Mouse (Mus musculus) heart, adult 18-20 months (tissue): ENCODE measurements around the gene Gm20831. TPM values are rescaled to one million over a fixed set of nuclear protein-coding genes. Genes with fewer than 3 reads are reported as not detected.
"Not testable (repeated sequence)": the region's sequence is repeated elsewhere in the genome, so short reads cannot be mapped to it uniquely, and the experiment has no call there.

Experiments used
- DNase-seq, 2 experiments: peaks; one replicate each; pipeline ENCODE4 v3.0.0; 2021 to 2022; ENCODE audit warnings: mixed read lengths in 1 of 2
- long read RNA-seq, 2 experiments: library from polyadenylated mRNA; stranded (forward); transcript quantifications; one replicate each; pipeline ENCODE4 v2.0.0; 2021
- total RNA-seq, 2 experiments: library from RNA; stranded (reverse); gene quantifications; 2 replicates each; pipeline ENCODE4 v1.2.3; 2021

Gm20831 gene
- not detected for total RNA-seq
- long read RNA-seq, experiment 1 = 0 reads
- long read RNA-seq, experiment 2 = 0 reads

DNA sequence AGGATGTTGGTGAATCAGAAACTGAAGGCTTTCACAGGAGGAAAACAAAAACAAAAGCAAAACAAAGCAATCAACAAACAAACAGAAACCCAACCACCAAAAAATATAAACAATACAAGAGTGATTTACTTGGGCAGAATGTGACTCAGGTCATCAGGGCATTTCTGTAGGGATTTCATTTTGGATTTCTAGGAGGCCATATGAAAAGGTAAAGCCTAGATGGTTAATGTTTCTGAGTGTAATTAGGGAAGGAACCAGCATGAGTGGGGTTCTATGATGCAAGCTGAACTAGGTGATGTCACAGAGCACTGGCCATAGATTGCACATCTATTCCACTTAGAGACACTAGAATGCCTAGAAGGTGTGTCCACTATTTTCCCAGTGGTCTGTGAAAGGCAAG lies at the start of gene Gm20831, which contains the start of gene Gm20772:
Gene Gm20831, plus strand, starts transcription at position 301 of the 400 bp plus-strand sequence.
Gene Gm20772, plus strand, starts transcription at position 301 of the 400 bp plus-strand sequence.
- not testable (repeated sequence) for DNase-seq

GRCm38 (mm10) chrY:17846166-17846565 lies 28.4 kb upstream of the Gm20831 start, which contains the start of gene Gm21904:
Gene Gm21904, minus strand, starts transcription at chrY:17846266.
- not testable (repeated sequence) for DNase-seq

- not testable (repeated sequence) for DNase-seq
Observed at GRCm38 (mm10) chrY:17937230-17937629, 62.7 kb downstream of the Gm20831 start, which contains the start of gene Srsy. Gene Srsy, minus strand, starts transcription at chrY:17937330.

Other genes with a start within 250 kb of the Gm20831 start
- gene Gm21904, start 28.5 kb upstream of the Gm20831 start, total RNA-seq = not detected
- gene Gm20772, start within 50 bp of the Gm20831 start, total RNA-seq = not detected
- not detected for gene Srsy, start 62.6 kb downstream of the Gm20831 start, total RNA-seq
- gene Gm21764, start 187.1 kb downstream of the Gm20831 start, total RNA-seq = not detected
- not detected for gene Ssty1, start 214.4 kb downstream of the Gm20831 start, total RNA-seq